Mouse (Mus musculus) v-Abl transformed pro-B cells (cell line): ENCODE data around the gene Gm44579.

Source experiments
- in situ Hi-C, 2 experiments: fragments of 400-800 bp; cut with MboI; formaldehyde crosslinking; loops; one replicate each; pipeline ENCODE4 v1.15.1; 2025; ENCODE audit not compliant: unreplicated experiment in 2 of 2

Gm44579 gene

DNA sequence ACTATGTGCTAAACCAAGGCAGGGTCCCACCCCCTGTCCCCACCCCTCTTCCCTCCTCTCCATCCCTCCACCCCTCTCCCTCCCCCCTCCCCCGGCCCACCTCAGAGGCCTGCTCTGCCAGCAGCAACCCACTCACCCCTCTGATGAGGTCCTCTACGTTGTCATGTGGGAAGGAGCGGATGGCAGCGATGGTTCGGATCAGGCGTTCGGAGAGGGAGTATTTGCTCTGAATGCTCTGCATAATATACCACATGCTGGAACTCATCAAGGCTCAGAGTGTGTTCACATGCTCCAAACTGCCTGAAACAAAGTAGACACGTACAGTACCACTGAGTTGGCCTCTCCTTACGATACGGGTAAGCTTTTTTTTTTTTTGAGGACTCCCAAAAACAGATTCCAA, 78.3 kb downstream of the Gm44579 start:
- in situ Hi-C loops = no loop called here

DNA sequence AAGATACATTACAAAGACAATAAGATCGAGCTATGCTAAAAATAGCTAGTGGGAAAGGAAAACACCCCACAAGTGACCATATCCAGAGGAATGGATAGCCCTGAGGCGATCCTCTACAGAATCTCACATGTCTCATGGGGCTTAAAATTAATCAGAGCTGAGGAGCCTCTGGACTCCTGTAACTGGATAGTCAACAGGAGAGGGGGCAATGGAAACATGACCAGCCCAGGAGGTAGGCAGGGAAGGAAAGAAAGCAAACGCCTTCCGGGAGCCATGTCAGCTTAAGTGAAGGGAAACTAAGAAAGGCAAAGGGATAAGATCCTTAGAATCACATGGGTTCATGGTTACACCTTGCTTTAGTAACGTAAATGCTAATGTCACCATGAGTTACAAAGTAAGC, 80.0 kb downstream of the Gm44579 start:
- in situ Hi-C loops = no loop called here

DNA sequence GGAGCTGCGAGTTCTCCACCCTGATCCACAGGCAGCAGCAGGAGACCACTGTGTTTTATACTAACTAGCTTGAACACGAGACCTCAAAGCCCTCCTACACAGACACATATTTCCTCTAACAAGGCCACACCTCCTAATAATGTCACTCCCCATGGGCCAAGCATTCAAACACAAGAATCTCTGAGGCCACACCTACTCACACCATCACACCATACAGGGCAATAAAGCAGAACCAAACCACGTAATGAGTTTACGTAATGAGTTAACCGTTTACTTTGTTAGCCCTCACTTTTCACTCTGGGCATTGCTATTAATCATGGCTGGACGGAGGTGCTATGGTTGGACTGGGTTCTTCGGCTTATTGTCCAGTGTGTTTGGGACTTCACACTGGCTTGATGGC, 81.0 kb downstream of the Gm44579 start:
- in situ Hi-C loops = no loop called here

DNA sequence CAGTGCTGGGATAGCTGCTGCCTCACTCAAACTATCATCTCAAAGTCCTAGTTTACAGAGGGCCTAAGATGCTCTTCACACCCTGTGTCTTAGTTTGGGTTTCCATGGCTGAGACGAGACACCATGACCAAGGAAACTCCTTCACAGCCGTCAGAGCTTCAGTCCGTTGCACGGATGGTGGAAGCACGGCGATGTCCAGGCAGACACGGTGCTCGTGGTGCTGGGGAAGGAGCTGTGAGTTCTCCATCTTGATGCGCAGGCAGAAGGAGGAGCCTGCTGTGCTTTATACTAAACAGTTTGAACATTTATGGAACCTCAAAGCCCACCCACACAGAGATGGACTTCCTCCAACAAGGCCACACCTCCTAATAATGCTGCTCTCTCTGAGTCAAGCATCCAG, 83.9 kb downstream of the Gm44579 start:
- in situ Hi-C loops = no loop called here
